Mouse (Mus musculus): ENCODE results near the gene Uba7. TPM values are rescaled to one million over a fixed set of nuclear protein-coding genes. Genes with fewer than 3 reads are reported as not detected.

Uba7 gene
- polyA plus RNA-seq (2015; fragmentation: Nextera tagmentation; extraction: Ambion mirVana): 43.8 and 47.7 TPM in 2 replicates

DNA sequence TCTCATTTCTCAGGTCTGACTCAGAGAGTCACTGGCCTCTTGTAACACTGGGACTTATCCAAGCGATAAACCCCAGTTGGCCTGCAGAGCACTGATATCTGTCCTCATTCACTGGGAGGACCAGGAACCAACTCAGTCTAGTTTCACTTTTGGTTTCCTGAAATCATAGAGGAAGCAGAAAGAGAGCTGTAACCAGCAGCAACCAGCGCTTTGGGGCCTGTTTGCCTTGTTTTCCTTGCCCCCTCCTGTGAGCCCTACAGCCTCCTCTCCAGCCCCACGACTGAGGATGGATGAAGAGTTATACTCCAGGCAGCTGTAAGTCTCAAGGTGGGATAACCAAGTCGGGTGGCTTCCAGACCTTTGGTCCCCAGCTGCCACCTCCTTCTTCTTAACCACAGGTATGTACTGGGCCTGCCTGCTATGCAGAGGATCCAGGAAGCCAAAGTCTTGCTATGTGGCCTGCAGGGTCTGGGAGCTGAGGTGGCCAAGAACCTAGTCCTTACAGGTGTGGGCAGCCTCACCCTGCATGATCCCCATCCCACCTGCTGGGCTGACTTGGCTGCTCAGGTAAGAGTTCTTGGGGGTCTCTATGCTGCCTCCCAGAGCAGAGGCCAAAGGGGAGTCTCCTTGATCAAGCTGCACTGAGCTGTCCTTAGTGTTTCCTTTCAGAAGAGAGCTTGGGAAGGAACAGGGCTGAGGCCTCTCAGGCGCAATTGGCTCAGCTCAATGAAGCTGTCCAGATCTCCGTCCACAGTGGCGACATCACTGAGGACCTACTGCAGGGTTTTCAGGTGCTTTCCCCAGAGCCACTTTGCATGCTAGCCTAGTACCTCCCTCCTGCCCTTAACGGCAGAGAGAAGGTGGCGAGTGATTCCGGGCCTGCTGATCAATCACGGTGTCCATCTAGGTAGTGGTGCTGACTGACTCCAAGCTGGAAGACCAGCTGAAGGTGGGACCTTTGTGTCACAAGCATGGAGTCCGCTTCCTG, at the start of gene Uba7:
Gene Uba7 (plus strand): TSS at position 107 of the 988 bp plus-strand sequence.
- no peaks in the 10 kb centered on the region for H3K27me3 ChIP-seq (ENCODE audit: control insufficient read depth, insufficient read depth, low read depth, low read length)
- peaks cover 81% of the 10 kb centered on the region for H3K4me1 ChIP-seq (ENCODE audit: control insufficient read depth, low read depth, low read length)
- peak within 1 kb of the TSS; percentile 74 for H3K4me3 ChIP-seq (ENCODE audit: low read depth, low read length)
- H3K27ac ChIP-seq (ENCODE audit: low read length): peak within 1 kb of the TSS; percentile 99
- peak within 1 kb of the TSS; percentile 82 for H3K4me2 ChIP-seq (ENCODE audit: low read depth, low read length)
- ATAC-seq (ENCODE audit: low read depth): peak; percentile 79
- 38% methylated on average over 12 of the region's 12 CpGs for WGBS (ENCODE audit: insufficient replicate concordance)
- no peaks in the 10 kb centered on the region for H3K9me3 ChIP-seq (replicated peaks; ENCODE audit: control insufficient read depth, low read length)
- peaks cover 35% of the 10 kb centered on the region for H3K36me3 ChIP-seq (ENCODE audit: control insufficient read depth, insufficient read depth)
- H3K9ac ChIP-seq (ENCODE audit: low read depth, low read length): peak within 1 kb of the TSS; percentile 86

DNA sequence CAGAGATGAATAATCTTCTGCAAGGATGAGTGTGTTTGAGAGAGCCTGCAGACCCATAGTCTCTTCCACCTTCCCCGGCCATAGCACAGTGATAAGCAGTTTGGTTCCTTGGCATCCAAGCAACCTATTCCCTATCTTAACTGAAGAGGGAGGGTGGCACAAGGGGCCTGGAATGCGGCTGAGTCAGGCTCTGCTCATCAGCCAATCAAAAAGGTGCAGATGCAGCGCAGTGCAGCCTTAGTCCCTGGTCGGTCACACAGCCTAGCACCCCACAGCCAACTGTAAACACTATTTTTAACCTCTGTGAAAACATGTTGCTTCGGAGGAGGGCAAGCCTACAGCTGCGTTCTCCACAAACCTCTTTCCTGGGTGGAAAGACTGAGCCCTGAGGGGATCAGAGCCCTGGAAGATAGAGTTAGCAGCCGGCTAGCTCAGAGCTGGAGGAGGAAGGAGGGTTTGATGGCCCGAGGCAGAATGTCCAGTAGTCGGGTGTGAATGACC, 48.3 kb upstream of the Uba7 start:
- H3K9me3 ChIP-seq (replicated peaks; ENCODE audit: control insufficient read depth, low read length): no peaks in the 10 kb centered on the region
- no peak overlapping the region for H3K4me3 ChIP-seq (ENCODE audit: low read depth, low read length)
- H3K9ac ChIP-seq (ENCODE audit: low read depth, low read length): no peak overlapping the region
- no peak overlapping the region for H3K27ac ChIP-seq (ENCODE audit: low read length)
- H3K4me2 ChIP-seq (ENCODE audit: low read depth, low read length): no peak overlapping the region
- H3K4me1 ChIP-seq (ENCODE audit: control insufficient read depth, low read depth, low read length): peaks cover 2% of the 10 kb centered on the region; the same call in 1 of the 2 replicates
- no peaks in the 10 kb centered on the region for H3K27me3 ChIP-seq (ENCODE audit: control insufficient read depth, insufficient read depth, low read depth, low read length)
- 37% methylated on average over 9 of the region's 9 CpGs for WGBS (ENCODE audit: insufficient replicate concordance)
- H3K36me3 ChIP-seq (ENCODE audit: control insufficient read depth, insufficient read depth): no peaks in the 10 kb centered on the region
- no peak for ATAC-seq (ENCODE audit: low read depth)

DNA sequence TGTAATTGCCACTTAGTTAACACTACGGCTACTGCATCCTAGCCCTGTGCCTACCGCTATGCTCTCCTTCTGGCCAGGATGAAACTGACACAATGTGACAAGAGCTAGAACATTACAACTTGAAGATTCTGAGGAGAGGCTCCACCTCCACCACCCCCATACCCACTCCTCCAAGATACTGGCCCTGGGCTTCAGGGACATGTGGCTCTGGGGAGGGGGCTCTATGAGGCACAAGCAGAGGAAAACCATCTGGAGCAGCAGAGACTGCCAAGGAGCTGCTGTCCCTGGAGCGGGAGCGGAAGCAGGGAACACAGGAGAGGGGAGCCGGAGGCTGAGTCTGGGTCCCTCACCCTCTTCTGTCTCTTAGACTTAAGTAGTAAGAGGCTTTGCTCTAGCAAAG, 47.6 kb upstream of the Uba7 start:
- no peak for ATAC-seq (ENCODE audit: low read depth)
- WGBS (ENCODE audit: insufficient replicate concordance): 77% methylated on average over 5 of the region's 5 CpGs
- Histone ChIP-seq H3K4me3 (ENCODE audit: low read depth, low read length) (no peak overlapping the region), H3K4me1 (ENCODE audit: control insufficient read depth, low read depth, low read length) (peaks cover 2% of the 10 kb centered on the region; the same call in 1 of the 2 replicates), H3K27ac (ENCODE audit: low read length) (no peak overlapping the region), H3K4me2 (ENCODE audit: low read depth, low read length) (no peak overlapping the region), H3K9me3 (replicated peaks; ENCODE audit: control insufficient read depth, low read length) (no peaks in the 10 kb centered on the region), H3K9ac (ENCODE audit: low read depth, low read length) (no peak overlapping the region), H3K27me3 (ENCODE audit: control insufficient read depth, insufficient read depth, low read depth, low read length) (no peaks in the 10 kb centered on the region), H3K36me3 (ENCODE audit: control insufficient read depth, insufficient read depth) (no peaks in the 10 kb centered on the region)

DNA sequence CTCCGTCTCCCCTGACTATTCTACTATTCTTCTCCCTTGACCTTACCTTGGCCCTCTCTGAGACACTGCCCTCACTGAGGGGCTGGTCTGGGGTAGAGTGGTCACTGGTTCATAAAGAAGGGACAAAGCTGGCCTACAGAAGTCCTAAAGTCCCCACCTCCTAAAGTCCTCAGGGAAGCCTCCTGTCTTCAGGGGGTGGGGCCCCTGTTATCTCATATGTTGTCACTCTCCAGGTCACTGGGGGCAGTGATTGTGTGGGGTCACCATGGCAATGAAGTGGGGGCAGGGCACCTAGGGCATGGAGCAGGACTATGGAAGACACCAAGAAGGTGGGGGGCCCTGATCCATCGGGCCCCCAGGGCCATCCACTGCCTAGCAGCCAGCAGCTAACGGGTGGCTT, 47.1 kb upstream of the Uba7 start, which contains the start of gene Actl11:
Gene Actl11 (plus strand): TSS at position 301 of the 400 bp plus-strand sequence.
- Histone ChIP-seq H3K9ac (ENCODE audit: low read depth, low read length) (no peak within 1 kb of the TSS), H3K9me3 (replicated peaks; ENCODE audit: control insufficient read depth, low read length) (no peaks in the 10 kb centered on the region), H3K4me2 (ENCODE audit: low read depth, low read length) (no peak within 1 kb of the TSS), H3K4me3 (ENCODE audit: low read depth, low read length) (no peak within 1 kb of the TSS), H3K27ac (ENCODE audit: low read length) (no peak within 1 kb of the TSS), H3K4me1 (ENCODE audit: control insufficient read depth, low read depth, low read length) (peaks cover 2% of the 10 kb centered on the region; the same call in 1 of the 2 replicates), H3K36me3 (ENCODE audit: control insufficient read depth, insufficient read depth) (no peaks in the 10 kb centered on the region), H3K27me3 (ENCODE audit: control insufficient read depth, insufficient read depth, low read depth, low read length) (no peaks in the 10 kb centered on the region)
- WGBS (ENCODE audit: insufficient replicate concordance): 72% methylated on average over 3 of the region's 3 CpGs
- no peak for ATAC-seq (ENCODE audit: low read depth)

DNA sequence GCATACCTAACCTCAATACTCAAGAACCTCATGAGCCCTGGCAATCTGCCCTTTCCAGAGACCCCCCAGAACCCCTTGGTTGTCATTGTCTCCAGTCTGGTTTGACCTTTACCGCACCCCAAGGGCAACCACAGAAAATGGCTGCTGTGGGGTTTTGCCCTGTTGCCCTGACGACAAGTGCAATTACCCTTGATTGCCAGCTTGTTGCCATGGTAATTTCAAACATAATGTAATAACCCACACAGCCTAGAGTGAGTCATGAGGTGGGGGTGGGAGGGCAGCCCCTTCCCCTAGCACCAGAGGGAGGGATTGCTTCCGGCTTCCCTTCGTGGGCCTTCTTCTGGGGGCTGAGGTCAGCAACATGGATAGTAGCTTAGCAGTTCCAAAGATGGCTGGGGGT, 43.1 kb upstream of the Uba7 start:
- no peak for ATAC-seq (ENCODE audit: low read depth)
- WGBS (ENCODE audit: insufficient replicate concordance): 64% methylated on average over 4 of the region's 4 CpGs
- Histone ChIP-seq H3K27me3 (ENCODE audit: control insufficient read depth, insufficient read depth, low read depth, low read length) (peaks cover 32% of the 10 kb centered on the region), H3K9me3 (replicated peaks; ENCODE audit: control insufficient read depth, low read length) (no peaks in the 10 kb centered on the region), H3K4me2 (ENCODE audit: low read depth, low read length) (no peak overlapping the region), H3K9ac (ENCODE audit: low read depth, low read length) (no peak overlapping the region), H3K4me3 (ENCODE audit: low read depth, low read length) (no peak overlapping the region), H3K36me3 (ENCODE audit: control insufficient read depth, insufficient read depth) (no peaks in the 10 kb centered on the region), H3K27ac (ENCODE audit: low read length) (no peak overlapping the region), H3K4me1 (ENCODE audit: control insufficient read depth, low read depth, low read length) (peaks cover 5% of the 10 kb centered on the region)

DNA sequence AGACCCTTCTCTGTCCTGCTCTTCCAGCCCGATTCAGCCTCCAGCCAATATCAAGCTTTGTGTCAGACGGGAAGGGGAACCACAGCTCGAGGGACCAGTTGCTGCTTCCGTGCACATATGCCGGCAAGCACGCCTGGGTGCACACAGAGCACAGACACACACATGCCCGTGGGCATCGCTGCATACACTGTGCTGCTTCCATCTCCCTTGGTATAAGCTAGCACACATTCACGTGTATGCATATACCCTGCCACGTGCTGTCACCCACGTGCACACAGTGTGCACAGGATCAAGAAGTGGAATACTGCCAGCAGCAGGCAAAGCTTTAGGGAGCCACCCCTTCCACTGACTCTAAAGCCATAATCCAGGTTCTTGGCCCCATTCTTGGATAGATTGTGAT, 41.2 kb upstream of the Uba7 start:
- H3K9me3 ChIP-seq (replicated peaks; ENCODE audit: control insufficient read depth, low read length): no peaks in the 10 kb centered on the region
- peaks cover 5% of the 10 kb centered on the region for H3K4me1 ChIP-seq (ENCODE audit: control insufficient read depth, low read depth, low read length)
- no peak overlapping the region for H3K27ac ChIP-seq (ENCODE audit: low read length)
- H3K4me3 ChIP-seq (ENCODE audit: low read depth, low read length): no peak overlapping the region
- WGBS (ENCODE audit: insufficient replicate concordance): 63% methylated on average over 11 of the region's 11 CpGs
- no peaks in the 10 kb centered on the region for H3K36me3 ChIP-seq (ENCODE audit: control insufficient read depth, insufficient read depth)
- no peak overlapping the region for H3K9ac ChIP-seq (ENCODE audit: low read depth, low read length)
- H3K4me2 ChIP-seq (ENCODE audit: low read depth, low read length): no peak overlapping the region
- no peak for ATAC-seq (ENCODE audit: low read depth)
- H3K27me3 ChIP-seq (ENCODE audit: control insufficient read depth, insufficient read depth, low read depth, low read length): peaks cover 39% of the 10 kb centered on the region

DNA sequence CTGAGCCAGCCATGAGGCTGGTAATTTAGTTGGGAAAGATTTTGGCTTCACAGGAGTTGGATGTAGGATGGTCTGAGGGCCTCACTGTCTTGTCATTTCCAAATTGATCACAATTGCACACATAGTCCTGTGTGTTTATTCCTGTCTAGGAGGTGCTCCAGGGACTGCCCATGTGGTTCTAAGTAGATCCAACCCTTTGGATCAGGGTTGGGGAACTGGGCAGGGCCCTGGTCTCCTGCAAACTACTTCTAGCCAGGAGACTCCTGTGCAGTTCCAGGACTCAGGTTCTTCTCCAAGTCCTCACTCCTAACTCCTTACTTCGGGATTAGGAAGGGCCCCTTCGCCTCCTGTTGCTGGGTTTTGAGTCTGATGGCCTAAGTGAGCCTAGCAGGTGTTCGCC, 39.9 kb upstream of the Uba7 start, which contains the start of gene Camkv:
Gene Camkv (plus strand): TSS at position 301 of the 400 bp plus-strand sequence.
- H3K4me2 ChIP-seq (ENCODE audit: low read depth, low read length): peak within 1 kb of the TSS; percentile 51
- H3K27me3 ChIP-seq (ENCODE audit: control insufficient read depth, insufficient read depth, low read depth, low read length): peaks cover 44% of the 10 kb centered on the region
- no peaks in the 10 kb centered on the region for H3K36me3 ChIP-seq (ENCODE audit: control insufficient read depth, insufficient read depth)
- no peak for ATAC-seq (ENCODE audit: low read depth)
- H3K27ac ChIP-seq (ENCODE audit: low read length): no peak within 1 kb of the TSS
- peak within 1 kb of the TSS; percentile 34 for H3K4me3 ChIP-seq (ENCODE audit: low read depth, low read length)
- no peak within 1 kb of the TSS for H3K9ac ChIP-seq (ENCODE audit: low read depth, low read length)
- 29% methylated on average over 3 of the region's 3 CpGs for WGBS (ENCODE audit: insufficient replicate concordance)
- no peaks in the 10 kb centered on the region for H3K9me3 ChIP-seq (replicated peaks; ENCODE audit: control insufficient read depth, low read length)
- H3K4me1 ChIP-seq (ENCODE audit: control insufficient read depth, low read depth, low read length): peaks cover 5% of the 10 kb centered on the region

DNA sequence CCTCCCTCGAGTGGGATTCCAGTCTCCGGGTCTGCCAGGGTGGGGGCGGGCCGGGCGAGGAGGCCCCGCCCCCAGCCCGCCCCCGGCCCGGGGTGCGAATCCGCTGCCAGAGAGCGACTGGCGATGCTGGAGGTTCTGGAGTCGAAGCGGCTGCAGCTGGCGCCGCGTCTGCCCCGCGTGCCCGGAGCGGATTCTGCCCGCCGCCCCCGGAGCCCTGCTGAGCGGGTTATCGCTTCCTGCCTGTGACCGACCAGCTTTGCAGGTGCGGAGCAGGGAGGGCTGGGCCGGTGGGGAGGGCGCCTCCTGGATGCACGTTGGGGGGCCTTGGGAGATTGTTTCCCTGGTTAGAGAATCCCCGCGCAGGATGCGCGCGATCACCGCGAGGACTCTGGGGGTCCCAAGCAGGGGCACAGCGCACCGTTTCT, 39.5 kb upstream of the Uba7 start:
- no peak overlapping the region for H3K27ac ChIP-seq (ENCODE audit: low read length)
- H3K9me3 ChIP-seq (replicated peaks; ENCODE audit: control insufficient read depth, low read length): no peaks in the 10 kb centered on the region
- peak overlapping the region; percentile 34 for H3K4me3 ChIP-seq (ENCODE audit: low read depth, low read length)
- no peaks in the 10 kb centered on the region for H3K36me3 ChIP-seq (ENCODE audit: control insufficient read depth, insufficient read depth)
- H3K4me2 ChIP-seq (ENCODE audit: low read depth, low read length): peak overlapping the region; percentile 51
- no peak overlapping the region for H3K9ac ChIP-seq (ENCODE audit: low read depth, low read length)
- peaks cover 5% of the 10 kb centered on the region for H3K4me1 ChIP-seq (ENCODE audit: control insufficient read depth, low read depth, low read length)
- peaks cover 47% of the 10 kb centered on the region for H3K27me3 ChIP-seq (ENCODE audit: control insufficient read depth, insufficient read depth, low read depth, low read length)
- no peak for ATAC-seq (ENCODE audit: low read depth)
- under 1% methylated on average over 41 of the region's 41 CpGs for WGBS (ENCODE audit: insufficient replicate concordance)
